Mouse (Mus musculus) heart, adult 2 months (tissue): ENCODE data around the gene Gak.

Source experiments
- CTCF ChIP-seq: fragments of 200-600 bp; IDR thresholded peaks from 2 replicates; pipeline ENCODE4 v1.8.1; 2022; ENCODE audit warnings: antibody characterized with exemption, mild to moderate bottlenecking, moderate library complexity
- EP300 ChIP-seq: fragments of 200-500 bp; IDR thresholded peaks from 2 replicates; pipeline ENCODE4 v1.6.1; 2011; ENCODE audit warnings: low read depth, low read length, control low read depth; ENCODE audit not compliant: insufficient read depth

DNA sequence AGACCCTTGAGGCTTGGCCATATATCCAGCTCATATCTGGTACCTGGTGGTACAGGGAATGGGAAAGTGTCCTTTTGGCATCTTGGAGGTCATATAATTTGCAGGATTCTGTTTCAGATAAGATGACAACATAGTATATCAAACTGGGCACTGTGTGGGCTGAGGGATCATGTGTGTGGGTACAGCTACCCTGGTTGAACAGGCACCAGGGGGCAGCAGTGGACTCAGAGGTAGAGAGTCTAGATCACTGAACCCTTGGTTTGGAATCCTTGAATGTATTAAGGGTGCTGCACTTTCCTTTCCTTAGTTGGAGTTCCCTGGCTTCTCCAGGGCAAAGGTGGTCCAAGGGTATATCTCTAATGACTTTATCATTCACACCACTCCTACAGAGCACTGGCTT is 41.2 kb upstream of the Gak start:
- TF ChIP-seq CTCF = peak; percentile 59
- no peak for TF ChIP-seq EP300
